15 mouse cellular contexts compared by ENCODE assay signal in genomic region chr12:3422786-3423185, GRCm38 (mm10).
"Had no signal": no experiment of that assay in that cellular context is flagged by ENCODE, and none has a peak within 500 bp of the region (broad histone marks: within the 10 kb centered on the region; RNA-seq: fewer than 3 reads in every experiment).

No protein-coding gene starts in this region.

- H3K27ac ChIP-seq: kidney, postnatal 0 days; left cerebral cortex, adult 2 months; liver, embryonic 13.5 days; midbrain, embryonic 12.5 days; midbrain, embryonic 15.5 days; neural tube, embryonic 13.5 days; stomach, postnatal 0 days had no signal

- ATAC-seq: midbrain, embryonic 15.5 days had no signal

- DNase-seq: kidney, postnatal 36 days; layer of hippocampus, postnatal 36 days; liver, embryonic 13.5 days; lung, adult 2 months; lung, postnatal 14 days; lung, postnatal 4 days; thymus, adult 2 months; thymus, postnatal 14 days; thymus, postnatal 4 days had no signal

- H3K4me3 ChIP-seq: left cerebral cortex, adult 2 months; liver, embryonic 13.5 days; midbrain, embryonic 12.5 days; midbrain, embryonic 15.5 days; neural tube, embryonic 13.5 days had no signal

- H3K27me3 ChIP-seq: liver, embryonic 13.5 days; midbrain, embryonic 12.5 days; midbrain, embryonic 15.5 days; neural tube, embryonic 13.5 days had no signal
